Mouse (Mus musculus): Measurements from ENCODE around the gene Ube2cbp. TPM values are rescaled to one million over a fixed set of nuclear protein-coding genes. Genes with fewer than 3 reads are reported as not detected.
A peak's percentile ranks its signal among the peaks of the same experiment; 100 is the strongest.

The Ube2cbp gene
- 2.8 and 3.2 TPM in 2 replicates for polyA plus RNA-seq (2015; fragmentation: Nextera tagmentation; extraction: Ambion mirVana)

GRCm38 (mm10) chr9:86464151-86465105 lies at the start of gene Ube2cbp:
Gene Ube2cbp, minus strand, starts transcription at chr9:86464950.
- no peaks in the 10 kb centered on the region for H3K9me3 ChIP-seq (ENCODE audit: control insufficient read depth, low read length)
- ATAC-seq (ENCODE audit: low FRiP score, low TSS enrichment) (peak; percentile 89), DNase-seq (ENCODE audit: low spot score) (peak; percentile 89)
- peak within 1 kb of the TSS; percentile 63; the same call in 1 of the 2 replicates for H3K27ac ChIP-seq (replicated peaks)
- H3K36me3 ChIP-seq (ENCODE audit: control insufficient read depth, insufficient read depth, low read length), result no peaks in the 10 kb centered on the region
- H3K4me3 ChIP-seq (ENCODE audit: low read depth, low read length), result peak within 1 kb of the TSS; percentile 72
- no peaks in the 10 kb centered on the region for H3K27me3 ChIP-seq (ENCODE audit: control insufficient read depth, insufficient read depth, low read length)
- H3K9ac ChIP-seq (ENCODE audit: low read length), result peak within 1 kb of the TSS; percentile 70
- H3K4me2 ChIP-seq (replicated peaks; ENCODE audit: low read depth), result peak within 1 kb of the TSS; percentile 82
- 2% methylated on average over 68 of the region's 70 CpGs for WGBS
- H3K4me1 ChIP-seq (replicated peaks; ENCODE audit: control insufficient read depth, insufficient read depth), result no peaks in the 10 kb centered on the region
- TF ChIP-seq EP300 (optimal IDR thresholded peaks at IDR 0.05) (no peak), CTCF (IDR thresholded peaks at IDR 0.05; ENCODE audit: low read depth) (peak; percentile 96)

DNA sequence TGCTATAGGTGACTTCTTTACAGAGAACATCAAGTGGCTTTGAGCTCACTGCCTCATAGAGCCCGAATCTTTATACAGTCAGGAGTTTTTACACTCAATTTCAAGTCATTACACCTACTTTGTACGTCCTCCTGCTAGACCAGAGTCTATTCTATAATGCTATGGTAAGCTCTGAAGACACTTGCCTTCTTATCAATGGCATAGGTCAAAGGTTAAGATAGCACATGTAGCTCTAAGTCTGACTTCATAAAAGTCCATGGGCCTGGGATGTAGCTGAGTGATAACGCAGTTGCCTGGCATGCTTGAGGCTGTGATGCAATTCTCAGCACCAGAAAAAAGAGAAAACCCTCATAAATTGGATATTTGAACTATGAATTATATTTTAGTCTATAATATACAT lies 49.6 kb upstream of the Ube2cbp start:
- TF ChIP-seq EP300 (optimal IDR thresholded peaks at IDR 0.05), result no peak
- TF ChIP-seq CTCF (IDR thresholded peaks at IDR 0.05; ENCODE audit: low read depth), result no peak
- H3K9me3 ChIP-seq (ENCODE audit: control insufficient read depth, low read length), result no peaks in the 10 kb centered on the region
- H3K4me2 ChIP-seq (replicated peaks; ENCODE audit: low read depth), result no peak overlapping the region
- 78% methylated on average over 3 of the region's 3 CpGs for WGBS
- DNase-seq (ENCODE audit: low spot score), result no peak
- H3K4me1 ChIP-seq (replicated peaks; ENCODE audit: control insufficient read depth, insufficient read depth), result no peaks in the 10 kb centered on the region
- H3K4me3 ChIP-seq (ENCODE audit: low read depth, low read length), result no peak overlapping the region
- no peak overlapping the region for H3K27ac ChIP-seq (replicated peaks)
- no peak for ATAC-seq (ENCODE audit: low FRiP score, low TSS enrichment)
- no peaks in the 10 kb centered on the region for H3K27me3 ChIP-seq (ENCODE audit: control insufficient read depth, insufficient read depth, low read length)
- H3K9ac ChIP-seq (ENCODE audit: low read length), result no peak overlapping the region
- H3K36me3 ChIP-seq (ENCODE audit: control insufficient read depth, insufficient read depth, low read length), result peaks cover 25% of the 10 kb centered on the region

DNA sequence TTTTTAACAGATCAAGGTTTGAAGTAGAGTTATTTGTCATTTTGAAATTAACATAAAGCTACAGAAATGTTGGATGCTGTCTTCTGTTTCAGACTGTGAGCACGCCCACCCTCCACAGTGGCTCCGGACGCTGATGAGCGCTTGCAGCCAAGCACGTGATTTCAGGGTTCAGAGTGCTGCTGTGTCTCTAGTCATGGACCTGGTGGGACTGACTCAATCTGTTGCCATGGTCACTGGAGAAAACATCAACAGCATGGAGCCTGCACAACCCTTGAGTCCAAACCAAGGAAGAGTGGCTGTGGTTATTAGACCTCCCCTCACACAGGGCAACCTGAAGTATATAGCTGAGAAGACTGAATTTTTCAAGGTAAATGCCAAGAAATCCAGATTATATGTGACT lies 49.0 kb upstream of the Ube2cbp start:
- H3K27ac ChIP-seq (replicated peaks), result no peak overlapping the region
- peaks cover 21% of the 10 kb centered on the region for H3K36me3 ChIP-seq (ENCODE audit: control insufficient read depth, insufficient read depth, low read length)
- H3K9me3 ChIP-seq (ENCODE audit: control insufficient read depth, low read length), result no peaks in the 10 kb centered on the region
- H3K4me3 ChIP-seq (ENCODE audit: low read depth, low read length), result no peak overlapping the region
- DNase-seq (ENCODE audit: low spot score) (no peak), ATAC-seq (ENCODE audit: low FRiP score, low TSS enrichment) (no peak)
- TF ChIP-seq CTCF (IDR thresholded peaks at IDR 0.05; ENCODE audit: low read depth), result no peak
- H3K27me3 ChIP-seq (ENCODE audit: control insufficient read depth, insufficient read depth, low read length), result no peaks in the 10 kb centered on the region
- H3K9ac ChIP-seq (ENCODE audit: low read length), result no peak overlapping the region
- no peak overlapping the region for H3K4me2 ChIP-seq (replicated peaks; ENCODE audit: low read depth)
- H3K4me1 ChIP-seq (replicated peaks; ENCODE audit: control insufficient read depth, insufficient read depth), result no peaks in the 10 kb centered on the region
- 81% methylated on average over 5 of the region's 5 CpGs for WGBS

- WGBS, result 90% methylated on average over 4 of the region's 4 CpGs
- Histone ChIP-seq H3K36me3 (ENCODE audit: control insufficient read depth, insufficient read depth, low read length) (peaks cover 14% of the 10 kb centered on the region; the same call in 1 of the 2 replicates), H3K4me2 (replicated peaks; ENCODE audit: low read depth) (no peak overlapping the region), H3K4me3 (ENCODE audit: low read depth, low read length) (no peak overlapping the region), H3K9me3 (ENCODE audit: control insufficient read depth, low read length) (no peaks in the 10 kb centered on the region), H3K27ac (replicated peaks) (no peak overlapping the region), H3K4me1 (replicated peaks; ENCODE audit: control insufficient read depth, insufficient read depth) (no peaks in the 10 kb centered on the region), H3K27me3 (ENCODE audit: control insufficient read depth, insufficient read depth, low read length) (no peaks in the 10 kb centered on the region), H3K9ac (ENCODE audit: low read length) (no peak overlapping the region)
- TF ChIP-seq EP300 (optimal IDR thresholded peaks at IDR 0.05), result no peak
- TF ChIP-seq CTCF (IDR thresholded peaks at IDR 0.05; ENCODE audit: low read depth), result no peak
- no peak for DNase-seq (ENCODE audit: low spot score)
- no peak for ATAC-seq (ENCODE audit: low FRiP score, low TSS enrichment)
Measured at GRCm38 (mm10) chr9:86507437-86507836, 42.7 kb upstream of the Ube2cbp start.

- Histone ChIP-seq H3K9ac (ENCODE audit: low read length) (no peak overlapping the region), H3K9me3 (ENCODE audit: control insufficient read depth, low read length) (no peaks in the 10 kb centered on the region), H3K36me3 (ENCODE audit: control insufficient read depth, insufficient read depth, low read length) (peaks cover 1% of the 10 kb centered on the region; the same call in 1 of the 2 replicates), H3K4me3 (ENCODE audit: low read depth, low read length) (no peak overlapping the region), H3K4me1 (replicated peaks; ENCODE audit: control insufficient read depth, insufficient read depth) (no peaks in the 10 kb centered on the region), H3K4me2 (replicated peaks; ENCODE audit: low read depth) (no peak overlapping the region), H3K27ac (replicated peaks) (no peak overlapping the region), H3K27me3 (ENCODE audit: control insufficient read depth, insufficient read depth, low read length) (no peaks in the 10 kb centered on the region)
- TF ChIP-seq CTCF (IDR thresholded peaks at IDR 0.05; ENCODE audit: low read depth) (no peak), EP300 (optimal IDR thresholded peaks at IDR 0.05) (no peak)
- WGBS, result 92% methylated on average over 3 of the region's 3 CpGs
- DNase-seq (ENCODE audit: low spot score), result no peak
- no peak for ATAC-seq (ENCODE audit: low FRiP score, low TSS enrichment)
Measured at GRCm38 (mm10) chr9:86499083-86499482, 34.3 kb upstream of the Ube2cbp start.

GRCm38 (mm10) chr9:86496261-86496660 lies 31.5 kb upstream of the Ube2cbp start:
- DNase-seq (ENCODE audit: low spot score) (no peak), ATAC-seq (ENCODE audit: low FRiP score, low TSS enrichment) (no peak)
- Histone ChIP-seq H3K4me1 (replicated peaks; ENCODE audit: control insufficient read depth, insufficient read depth) (no peaks in the 10 kb centered on the region), H3K36me3 (ENCODE audit: control insufficient read depth, insufficient read depth, low read length) (peaks cover 5% of the 10 kb centered on the region; the same call in 1 of the 2 replicates), H3K27ac (replicated peaks) (no peak overlapping the region), H3K4me2 (replicated peaks; ENCODE audit: low read depth) (no peak overlapping the region), H3K9ac (ENCODE audit: low read length) (no peak overlapping the region), H3K27me3 (ENCODE audit: control insufficient read depth, insufficient read depth, low read length) (no peaks in the 10 kb centered on the region), H3K9me3 (ENCODE audit: control insufficient read depth, low read length) (no peaks in the 10 kb centered on the region), H3K4me3 (ENCODE audit: low read depth, low read length) (no peak overlapping the region)
- 88% methylated on average over 4 of the region's 4 CpGs for WGBS
- TF ChIP-seq CTCF (IDR thresholded peaks at IDR 0.05; ENCODE audit: low read depth) (no peak), EP300 (optimal IDR thresholded peaks at IDR 0.05) (no peak)

All from stomach, postnatal 0 days (tissue).